Mouse (Mus musculus) forebrain, embryonic 14.5 days (tissue): ENCODE results near the gene Spata17. TPM values are rescaled to one million over a fixed set of nuclear protein-coding genes. Genes with fewer than 3 reads are reported as not detected.

ENCODE experiments used
- ATAC-seq: fragments of 200-750 bp; cut with Nextera tagmentation; 2 replicates; pipeline ENCODE4 v1.8.0; 2017; ENCODE audit warnings: mild to moderate bottlenecking, moderate library complexity
- DNase-seq: peaks from one replicate; pipeline ENCODE4 v3.0.0-alpha.2; 2015; ENCODE audit warnings: low spot score
- H3K27ac ChIP-seq: fragments of 300-500 bp; sonication (generic); 2 replicates; pipeline ENCODE4 v1.5.1; 2014; ENCODE audit warnings: low read depth, mild to moderate bottlenecking, control low read depth, low read length, moderate library complexity
- H3K27me3 ChIP-seq: fragments of 300-500 bp; sonication (generic); replicated peaks from 2 replicates; pipeline ENCODE4 v1.6.1; 2014; ENCODE audit warnings: low read length, control low read depth, mixed read lengths; ENCODE audit not compliant: control insufficient read depth, insufficient read depth
- H3K36me3 ChIP-seq: fragments of 300-500 bp; sonication (generic); 2 replicates; pipeline ENCODE4 v1.6.1; 2014; ENCODE audit warnings: low read length, control low read depth; ENCODE audit not compliant: control insufficient read depth, insufficient read depth
- H3K4me1 ChIP-seq: fragments of 300-500 bp; sonication (generic); 2 replicates; pipeline ENCODE4 v1.6.1; 2014; ENCODE audit warnings: antibody characterized with exemption, low read length, control low read depth; ENCODE audit not compliant: control insufficient read depth, insufficient read depth
- H3K4me2 ChIP-seq: fragments of 300-500 bp; sonication (generic); 2 replicates; pipeline ENCODE4 v1.6.1; 2014; ENCODE audit warnings: mild to moderate bottlenecking, control low read depth, low read length
- H3K4me3 ChIP-seq: fragments of 300-500 bp; sonication (generic); 2 replicates; pipeline ENCODE4 v1.5.1; 2014; ENCODE audit warnings: low read depth, low read length, control low read depth
- H3K9ac ChIP-seq: fragments of 300-500 bp; sonication (generic); 2 replicates; pipeline ENCODE4 v1.6.1; 2014; ENCODE audit warnings: mild to moderate bottlenecking, low read length, control low read depth, moderate library complexity
- H3K9me3 ChIP-seq: fragments of 300-500 bp; sonication (generic); replicated peaks from 2 replicates; pipeline ENCODE4 v1.6.1; 2016; ENCODE audit warnings: low read length, control low read depth, mixed read lengths; ENCODE audit not compliant: control insufficient read depth
- WGBS: fragments of 180-500 bp; shearing (Covaris S2); extraction: QIAGEN DNeasy Blood & Tissue Kit; methylation state at CpG from one replicate; pipeline ENCODE4 v1.1.7; 2014; 5-methylcytosine and 5-hydroxymethylcytosine counted together
- polyA plus RNA-seq: library from polyadenylated mRNA; unstranded; fragments of >200 nt; fragmentation: Nextera tagmentation; extraction: Ambion mirVana; gene quantifications from 2 replicates; pipeline ENCODE4 v1.2.1, GENCODE M21; 2014

The Spata17 gene
- polyA plus RNA-seq, 1 experiment from 2014 or later: 0.79 TPM

DNA sequence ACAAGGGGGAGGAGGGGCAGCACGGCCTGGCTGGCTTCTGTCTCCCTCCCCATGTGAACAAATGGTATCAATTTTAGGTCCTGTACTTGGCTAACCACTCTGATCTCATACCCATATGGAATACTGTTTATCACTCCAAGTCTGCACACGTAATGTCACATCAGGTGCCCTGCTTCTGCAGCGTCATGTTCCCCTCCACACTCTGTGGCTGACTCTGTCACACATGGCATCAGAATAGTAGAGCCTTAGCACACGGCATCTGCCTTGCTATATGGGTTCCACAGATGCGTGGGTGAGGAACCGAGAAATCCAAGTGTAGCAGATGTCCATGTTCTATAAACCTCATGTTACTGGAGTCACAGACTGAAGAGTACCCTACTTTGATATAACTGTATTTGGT lies 96.0 kb downstream of the Spata17 start:
- H3K9ac ChIP-seq: no peak overlapping the region
- ATAC-seq: no peak
- H3K4me1 ChIP-seq: no peaks in the 10 kb centered on the region
- H3K4me2 ChIP-seq: no peak overlapping the region
- WGBS: 81% methylated on average over 6 of the region's 6 CpGs
- DNase-seq: no peak
- no peaks in the 10 kb centered on the region for H3K9me3 ChIP-seq
- H3K36me3 ChIP-seq: no peaks in the 10 kb centered on the region
- no peak overlapping the region for H3K4me3 ChIP-seq
- no peaks in the 10 kb centered on the region for H3K27me3 ChIP-seq
- no peak overlapping the region for H3K27ac ChIP-seq

DNA sequence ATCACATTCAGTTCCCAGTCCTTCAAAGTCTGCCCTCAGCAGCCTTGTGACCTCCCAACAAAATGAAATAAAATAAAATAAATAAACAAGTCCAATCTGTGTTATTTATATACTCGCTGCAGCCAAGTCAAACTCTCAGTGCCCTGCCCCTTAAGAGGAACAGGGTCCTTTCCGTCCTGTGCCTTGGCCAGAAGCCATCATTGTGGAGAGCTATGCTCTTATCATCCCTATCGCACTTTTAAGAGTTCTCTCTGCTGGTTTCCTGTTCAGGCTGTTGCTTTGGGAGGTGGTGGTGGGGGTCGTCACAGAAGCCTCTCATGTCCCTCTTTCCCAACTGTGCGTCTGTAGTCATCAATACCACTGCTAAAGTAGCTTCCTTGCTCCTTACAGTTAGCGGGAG lies 97.2 kb downstream of the Spata17 start:
- DNase-seq (no peak), ATAC-seq (no peak)
- Histone ChIP-seq H3K9me3 (no peaks in the 10 kb centered on the region), H3K27ac (no peak overlapping the region), H3K27me3 (no peaks in the 10 kb centered on the region), H3K4me1 (no peaks in the 10 kb centered on the region), H3K36me3 (no peaks in the 10 kb centered on the region), H3K9ac (no peak overlapping the region), H3K4me3 (no peak overlapping the region), H3K4me2 (no peak overlapping the region)
- WGBS: 91% methylated on average over 6 of the region's 6 CpGs

DNA sequence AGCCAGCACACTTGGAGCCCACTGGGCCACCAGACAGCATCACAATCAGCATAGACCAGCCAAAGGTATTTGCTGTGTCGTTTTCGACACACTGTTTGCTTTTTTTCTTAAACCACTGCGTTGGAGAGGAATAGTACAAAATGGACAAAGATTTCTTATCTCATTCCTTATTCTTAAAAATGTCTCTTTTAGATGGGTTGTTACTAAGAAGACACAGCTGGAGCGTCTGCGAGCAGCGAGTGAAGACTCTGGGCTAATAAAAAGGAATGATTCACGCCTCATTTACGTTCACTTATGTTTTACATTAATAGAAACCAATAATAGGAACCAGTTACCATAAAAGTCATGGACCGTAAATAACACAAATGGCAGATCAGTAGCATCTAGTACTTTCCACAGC lies 101.5 kb downstream of the Spata17 start:
- Histone ChIP-seq H3K36me3 (no peaks in the 10 kb centered on the region), H3K9ac (no peak overlapping the region), H3K9me3 (no peaks in the 10 kb centered on the region), H3K4me1 (no peaks in the 10 kb centered on the region), H3K27me3 (no peaks in the 10 kb centered on the region), H3K4me3 (no peak overlapping the region), H3K4me2 (no peak overlapping the region), H3K27ac (no peak overlapping the region)
- DNase-seq: no peak
- no peak for ATAC-seq
- WGBS: 85% methylated on average over 9 of the region's 9 CpGs

DNA sequence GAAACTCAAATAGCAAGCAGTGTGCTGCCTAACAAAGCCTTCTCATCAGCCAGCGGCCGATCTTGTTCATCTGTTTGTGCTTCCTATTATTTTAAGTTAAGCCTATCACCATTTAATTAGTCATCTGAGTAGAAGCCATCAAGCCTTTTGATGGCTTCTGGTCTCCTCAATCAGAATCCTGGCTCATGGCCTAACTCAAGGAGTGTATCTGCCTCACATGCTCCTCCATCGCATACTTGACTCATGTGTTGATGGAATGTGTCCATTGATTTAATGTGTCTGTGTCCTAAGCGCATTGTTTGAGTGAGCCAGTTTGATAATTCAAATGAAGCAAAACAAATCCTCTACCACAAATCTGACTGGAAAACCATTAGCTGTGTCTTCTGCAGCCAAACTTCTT lies 113.1 kb downstream of the Spata17 start:
- no peak for DNase-seq
- H3K4me2 ChIP-seq: no peak overlapping the region
- no peak overlapping the region for H3K9ac ChIP-seq
- no peak for ATAC-seq
- H3K27ac ChIP-seq: no peak overlapping the region
- 75% methylated on average over 4 of the region's 4 CpGs for WGBS
- H3K4me3 ChIP-seq: no peak overlapping the region
- H3K27me3 ChIP-seq: no peaks in the 10 kb centered on the region
- no peaks in the 10 kb centered on the region for H3K9me3 ChIP-seq
- no peaks in the 10 kb centered on the region for H3K4me1 ChIP-seq
- H3K36me3 ChIP-seq: no peaks in the 10 kb centered on the region

DNA sequence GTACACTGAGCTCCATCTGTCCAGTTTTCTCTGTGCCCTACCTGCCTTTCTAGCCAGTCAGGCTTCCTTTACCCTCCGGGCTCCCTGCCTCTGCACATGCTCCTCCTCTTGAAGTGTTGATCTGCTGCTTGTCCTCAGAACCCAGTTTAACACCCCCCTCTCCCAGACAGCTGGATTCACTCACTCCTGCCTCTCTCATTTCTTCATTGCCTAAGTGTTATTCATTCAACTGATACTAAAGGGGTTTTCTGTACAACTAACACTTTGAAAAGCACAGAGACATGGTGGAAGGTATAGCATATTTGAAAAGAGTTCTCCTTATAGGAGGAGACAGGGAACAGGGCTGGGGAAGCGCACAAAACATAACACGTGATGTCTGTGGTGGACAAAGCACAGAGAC lies 114.1 kb downstream of the Spata17 start:
- Histone ChIP-seq H3K9me3 (no peaks in the 10 kb centered on the region), H3K4me2 (no peak overlapping the region), H3K27ac (no peak overlapping the region), H3K4me1 (no peaks in the 10 kb centered on the region), H3K36me3 (no peaks in the 10 kb centered on the region), H3K27me3 (no peaks in the 10 kb centered on the region), H3K9ac (no peak overlapping the region), H3K4me3 (no peak overlapping the region)
- WGBS: 82% methylated on average over 3 of the region's 3 CpGs
- DNase-seq (no peak), ATAC-seq (no peak)

DNA sequence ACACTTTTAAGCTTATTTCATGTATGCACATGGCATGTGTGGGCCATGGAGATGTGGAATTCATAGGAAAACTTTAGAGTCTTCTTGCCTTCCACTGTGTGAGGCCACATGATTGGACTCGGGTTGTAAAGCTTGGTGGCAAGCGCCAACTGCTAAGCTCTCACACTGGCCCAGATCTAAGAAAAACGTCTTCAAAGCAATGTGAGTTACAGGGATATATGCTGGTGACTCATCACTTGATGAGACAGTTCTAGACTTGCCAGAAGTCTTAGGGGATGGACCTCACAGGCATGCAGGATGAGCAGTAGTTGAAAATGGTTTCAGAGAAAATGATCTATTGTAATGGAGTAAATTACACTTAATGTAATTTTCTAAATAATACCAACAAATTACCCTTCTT lies 114.6 kb downstream of the Spata17 start:
- DNase-seq (no peak), ATAC-seq (no peak)

DNA sequence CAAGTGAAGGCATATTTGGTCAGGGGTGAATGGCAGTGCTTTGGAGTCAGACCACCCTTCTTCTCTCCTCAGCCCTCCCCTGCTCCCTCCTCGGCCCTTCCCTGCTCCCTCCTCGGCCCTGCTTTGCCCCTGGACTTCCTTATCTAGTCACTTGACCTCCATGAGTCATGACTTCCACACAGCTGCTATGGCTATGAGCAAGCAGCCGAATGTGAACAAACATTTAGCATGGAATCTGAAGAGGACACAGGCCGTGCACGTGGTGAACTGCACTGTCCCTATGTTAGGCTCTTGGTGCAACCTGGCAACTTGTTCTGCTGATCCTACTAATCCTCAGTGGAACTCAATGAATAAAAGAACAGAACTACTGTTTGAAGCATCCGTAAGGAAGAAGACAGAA lies 117.0 kb downstream of the Spata17 start:
- H3K27me3 ChIP-seq: no peaks in the 10 kb centered on the region
- no peak overlapping the region for H3K9ac ChIP-seq
- H3K9me3 ChIP-seq: no peaks in the 10 kb centered on the region
- DNase-seq (no peak), ATAC-seq (no peak)
- no peaks in the 10 kb centered on the region for H3K4me1 ChIP-seq
- WGBS: 85% methylated on average over 6 of the region's 6 CpGs
- H3K27ac ChIP-seq: no peak overlapping the region
- H3K36me3 ChIP-seq: no peaks in the 10 kb centered on the region
- H3K4me2 ChIP-seq: no peak overlapping the region
- no peak overlapping the region for H3K4me3 ChIP-seq

More for the DNA sequence above, 114.6 kb downstream of the Spata17 start:
- Histone ChIP-seq H3K36me3 (no peaks in the 10 kb centered on the region), H3K27ac (no peak overlapping the region), H3K4me3 (no peak overlapping the region), H3K9ac (no peak overlapping the region), H3K9me3 (no peaks in the 10 kb centered on the region), H3K4me2 (no peak overlapping the region), H3K27me3 (no peaks in the 10 kb centered on the region), H3K4me1 (no peaks in the 10 kb centered on the region)
- WGBS: 89% methylated on average over 3 of the region's 3 CpGs

DNA sequence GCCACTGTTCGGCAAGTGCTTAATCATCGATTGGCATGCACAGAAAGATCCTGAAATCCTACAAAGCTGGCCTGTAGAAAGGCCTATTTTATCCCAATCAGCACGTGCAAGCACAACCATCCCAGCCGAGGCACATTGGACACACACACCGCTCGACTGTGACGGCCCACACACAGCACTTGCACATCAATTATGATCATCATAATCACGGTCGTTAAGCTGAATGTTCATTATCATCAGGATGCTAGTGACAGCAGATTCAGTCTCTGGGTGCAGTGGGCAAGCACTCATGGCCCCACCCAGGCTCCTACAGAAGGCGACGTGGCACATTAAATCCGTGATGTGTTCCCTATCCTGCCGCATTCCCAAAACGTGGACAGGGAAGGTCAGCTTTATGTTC lies 122.7 kb downstream of the Spata17 start:
- Histone ChIP-seq H3K9me3 (no peaks in the 10 kb centered on the region), H3K27me3 (no peaks in the 10 kb centered on the region), H3K4me3 (no peak overlapping the region), H3K27ac (no peak overlapping the region), H3K4me1 (peaks cover 3% of the 10 kb centered on the region; the same call in 1 of the 2 replicates), H3K36me3 (no peaks in the 10 kb centered on the region), H3K9ac (no peak overlapping the region), H3K4me2 (no peak overlapping the region)
- DNase-seq (no peak), ATAC-seq (no peak)
- WGBS: 62% methylated on average over 14 of the region's 14 CpGs

DNA sequence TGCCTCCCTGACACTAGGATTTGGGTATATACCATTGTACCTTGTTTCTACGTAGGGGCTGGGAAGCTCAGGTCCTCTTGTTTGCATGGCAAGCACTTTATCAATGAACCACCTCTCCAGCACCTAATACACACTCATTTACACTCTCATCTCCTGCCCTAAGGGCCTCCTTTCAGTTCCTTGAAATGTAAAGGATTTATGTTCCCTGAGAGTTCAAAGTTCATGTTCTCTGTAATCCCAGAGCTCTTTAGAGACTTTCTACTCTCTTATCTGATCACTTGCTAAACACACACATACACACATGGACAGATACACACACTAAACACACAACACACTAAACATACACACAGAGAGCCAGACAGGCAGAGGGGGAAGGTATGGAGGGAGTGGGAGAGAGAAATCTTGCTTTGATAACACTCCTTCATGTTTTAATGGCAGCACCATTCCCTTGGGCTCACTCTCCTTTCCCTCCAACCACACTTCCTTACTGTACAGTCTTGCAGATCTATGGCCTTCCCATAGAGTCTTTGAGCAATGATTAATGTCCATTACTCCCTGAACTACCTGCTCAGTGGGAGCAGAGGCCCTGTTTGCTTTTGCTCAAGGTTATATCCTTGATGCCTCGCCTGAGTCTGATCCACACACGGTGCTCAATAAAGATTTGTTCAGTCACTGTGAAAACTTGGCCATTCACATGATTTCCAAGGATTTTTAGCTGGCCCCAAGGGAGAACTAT lies 126.4 kb downstream of the Spata17 start:
- Histone ChIP-seq H3K4me1 (peaks cover 3% of the 10 kb centered on the region; the same call in 1 of the 2 replicates), H3K36me3 (no peaks in the 10 kb centered on the region), H3K27ac (no peak overlapping the region), H3K9ac (no peak overlapping the region), H3K9me3 (no peaks in the 10 kb centered on the region), H3K4me2 (no peak overlapping the region), H3K4me3 (no peak overlapping the region), H3K27me3 (no peaks in the 10 kb centered on the region)
- WGBS: 82% methylated on average over 3 of the region's 3 CpGs
- DNase-seq (no peak), ATAC-seq (no peak)
